Mouse (Mus musculus) testis, adult 2 months (tissue): ENCODE measurements around the gene Foxp1.

Source experiments
- CTCF ChIP-seq: fragments of 200-500 bp; IDR thresholded peaks from 2 replicates; pipeline ENCODE4 v1.5.1; 2012; ENCODE audit warnings: low read depth, mild to moderate bottlenecking, inconsistent platforms, low read length, moderate library complexity; ENCODE audit not compliant: control insufficient read depth, insufficient read depth, insufficient replicate concordance
- POLR2A ChIP-seq: fragments of 200-500 bp; IDR thresholded peaks from 2 replicates; pipeline ENCODE4 v1.6.1; 2012; ENCODE audit warnings: low read depth, mild to moderate bottlenecking, inconsistent platforms, low read length, moderate library complexity; ENCODE audit not compliant: control insufficient read depth

GRCm38 (mm10) chr6:99339343-99339620, 183.2 kb downstream of the Foxp1 start:
- no peak for TF ChIP-seq POLR2A
- TF ChIP-seq CTCF, result no peak
